Mouse (Mus musculus) C2C12 (cell line): ENCODE measurements around the gene Rgs9.

Experiments used
- CTCF ChIP-seq: IDR thresholded peaks from one replicate; pipeline ENCODE4 v1.5.1; 2011; ENCODE audit not compliant: control insufficient read depth, insufficient read depth, insufficient read length
- MAX ChIP-seq: IDR thresholded peaks from one replicate; pipeline ENCODE4 v1.6.1; 2011; ENCODE audit warnings: mild to moderate bottlenecking, control low read depth
- USF1 ChIP-seq: IDR thresholded peaks from one replicate; pipeline ENCODE4 v1.6.1; 2011; ENCODE audit warnings: low read depth, mild to moderate bottlenecking, control low read depth, moderate library complexity

DNA sequence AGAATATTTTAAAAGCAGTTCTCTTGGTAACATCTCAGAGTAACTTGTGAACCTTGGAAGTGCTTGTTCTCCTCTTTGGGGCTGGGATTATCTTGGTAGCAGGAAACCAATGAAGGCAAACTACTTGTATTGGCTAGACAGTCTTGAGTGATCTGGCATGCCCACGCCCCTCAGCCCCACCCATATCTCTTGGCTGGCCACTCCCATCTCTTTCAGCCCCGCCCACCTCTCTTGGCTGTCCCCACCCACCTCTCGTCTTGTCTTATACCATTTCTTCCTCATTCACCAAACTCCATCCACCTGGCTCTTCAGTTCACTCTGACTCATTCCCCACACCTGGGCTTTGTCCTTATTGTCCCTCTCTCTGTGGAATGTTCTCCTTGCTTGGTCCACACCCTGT, 64.3 kb downstream of the Rgs9 start:
- TF ChIP-seq CTCF = no peak
- no peak for TF ChIP-seq USF1
- TF ChIP-seq MAX = no peak
